Mouse (Mus musculus) cortical plate, adult 2 months (tissue): Measurements from ENCODE around the gene Abcc1.

Source experiments
- CTCF ChIP-seq: fragments of 200-500 bp; IDR thresholded peaks from 2 replicates; pipeline ENCODE4 v1.5.1; 2011; ENCODE audit warnings: mild to moderate bottlenecking, control low read depth, low read length; ENCODE audit not compliant: insufficient read depth; ENCODE audit errors: extremely low read depth
- POLR2A ChIP-seq: fragments of 200-500 bp; IDR thresholded peaks from 2 replicates; pipeline ENCODE4 v1.6.1; 2011; ENCODE audit warnings: mild to moderate bottlenecking, low read length, control low read depth; ENCODE audit not compliant: insufficient read depth; ENCODE audit errors: extremely low read depth

GRCm38 (mm10) chr16:14377321-14377720, 16.0 kb downstream of the Abcc1 start:
- TF ChIP-seq CTCF (no peak), POLR2A (no peak)
